Mouse (Mus musculus) layer of hippocampus, adult 2 months (tissue): ENCODE results near the gene Tbc1d10c. TPM values are rescaled to one million over a fixed set of nuclear protein-coding genes. Genes with fewer than 3 reads are reported as not detected.

Experiments used
- DNase-seq, 2 experiments: peaks; one replicate each; pipeline ENCODE4 v3.0.0; 2022; ENCODE audit warnings: low spot score in 2 of 2
- H3K27ac ChIP-seq: fragments of 200-600 bp; 2 replicates; pipeline ENCODE4 v1.8.1; 2022
- H3K4me3 ChIP-seq: fragments of 200-600 bp; 2 replicates; pipeline ENCODE4 v1.8.1; 2022; ENCODE audit warnings: mild to moderate bottlenecking
- CTCF ChIP-seq: fragments of 200-600 bp; conservative IDR thresholded peaks from 2 replicates; pipeline ENCODE4 v1.8.1; 2022; ENCODE audit warnings: antibody characterized with exemption, mild to moderate bottlenecking, moderate library complexity
- total RNA-seq, 2 experiments: library from RNA; stranded (reverse); gene quantifications; 2 replicates each; pipeline ENCODE4 v1.2.3; 2021

The Tbc1d10c gene
- total RNA-seq, 2 experiments from 2014 or later: 0.91 to 1.0 TPM

DNA sequence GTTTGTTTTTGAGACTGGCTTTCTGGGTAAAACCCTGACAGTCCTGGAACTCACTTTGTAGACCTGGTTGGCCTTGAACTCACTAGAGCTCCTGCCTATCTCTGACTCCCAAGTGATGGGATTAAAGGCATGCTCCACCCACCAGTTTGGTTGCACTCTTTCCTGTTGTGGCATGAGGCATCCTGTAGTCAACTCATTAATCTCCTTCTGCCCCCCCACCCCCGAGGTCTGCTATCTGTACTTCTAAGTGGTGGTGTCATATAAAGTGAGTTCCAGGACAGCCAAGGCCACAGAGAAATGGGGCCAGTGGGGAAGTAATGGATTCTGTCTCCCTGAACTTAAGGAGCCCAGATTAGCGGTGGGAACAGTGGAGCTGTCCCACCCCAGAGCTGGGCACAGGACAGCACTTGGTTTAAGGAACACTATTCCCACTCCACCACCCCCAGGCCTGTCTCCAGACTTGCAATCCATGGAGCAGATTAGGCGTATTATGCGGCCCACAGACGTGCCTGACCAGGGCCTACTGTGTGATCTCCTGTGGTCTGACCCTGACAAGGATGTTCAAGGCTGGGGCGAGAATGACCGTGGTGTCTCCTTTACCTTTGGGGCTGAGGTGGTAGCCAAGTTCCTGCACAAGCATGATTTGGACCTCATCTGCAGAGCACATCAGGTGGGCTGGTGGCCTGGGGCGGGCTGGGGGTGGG lies 3.1 kb upstream of the Tbc1d10c start:
- no peak for DNase-seq
- TF ChIP-seq CTCF: no peak
- H3K27ac ChIP-seq: no peak overlapping the region
- no peak overlapping the region for H3K4me3 ChIP-seq

DNA sequence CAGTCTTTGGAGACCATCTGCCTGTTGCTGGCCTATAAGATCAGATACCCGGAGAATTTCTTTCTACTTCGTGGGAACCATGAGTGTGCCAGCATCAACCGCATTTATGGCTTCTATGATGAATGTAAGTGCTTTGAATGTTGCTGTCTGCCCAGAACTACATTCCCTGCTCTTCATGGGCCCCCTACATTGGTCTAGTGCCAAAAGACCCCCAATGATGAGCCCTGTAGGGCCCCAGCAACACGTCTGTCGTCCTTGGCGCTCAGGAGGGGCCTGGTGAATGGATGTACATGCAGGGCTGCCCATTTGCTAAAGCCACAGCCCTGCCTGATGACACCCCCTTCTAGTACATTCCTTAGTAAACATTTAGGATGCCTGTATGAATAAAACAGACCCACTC lies 2.0 kb upstream of the Tbc1d10c start:
- DNase-seq: no peak
- peak overlapping the region; percentile 88 for H3K4me3 ChIP-seq
- peak overlapping the region; percentile 99 for H3K27ac ChIP-seq
- TF ChIP-seq CTCF: no peak

DNA sequence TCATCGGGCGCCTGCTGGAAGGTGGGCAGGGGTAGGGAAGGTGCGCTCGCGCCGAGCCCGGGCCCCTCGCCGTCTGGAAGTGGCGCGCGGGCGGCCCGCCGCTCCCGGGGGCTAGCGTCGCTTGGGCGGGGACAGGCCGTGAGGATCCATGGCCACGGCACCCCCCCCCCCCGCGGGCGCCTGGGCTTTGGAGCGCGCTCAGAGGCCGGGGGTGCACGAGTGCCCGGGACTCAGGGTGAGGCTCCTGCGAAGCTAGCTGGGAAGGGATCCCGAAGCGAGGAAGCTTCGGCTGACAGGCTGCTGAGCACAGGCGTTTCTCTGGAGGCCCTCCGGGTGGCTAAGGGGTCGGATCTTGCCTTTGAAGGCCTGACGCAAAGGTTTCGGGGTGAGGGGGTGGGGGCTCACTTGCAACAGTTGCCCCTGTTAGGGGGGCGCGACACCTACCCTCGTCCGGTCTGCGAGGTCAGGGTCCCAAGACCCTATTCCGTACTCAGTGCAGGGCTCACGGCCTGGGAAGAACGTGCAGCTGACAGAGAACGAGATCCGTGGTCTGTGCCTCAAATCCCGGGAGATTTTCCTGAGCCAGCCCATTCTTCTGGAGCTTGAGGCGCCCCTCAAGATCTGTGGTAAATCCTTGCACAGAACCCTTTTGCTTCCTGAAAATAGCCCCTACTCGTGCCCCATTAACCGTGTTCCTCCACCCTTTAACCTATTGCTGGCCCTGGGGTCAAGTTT lies 1.3 kb upstream of the Tbc1d10c start:
- no peak for DNase-seq
- no peak for TF ChIP-seq CTCF
- Histone ChIP-seq H3K27ac (peak overlapping the region; percentile 99), H3K4me3 (peak overlapping the region; percentile 88)

- peak within 1 kb of the TSS; percentile 88 for H3K4me3 ChIP-seq
- TF ChIP-seq CTCF: peak; percentile 86
- H3K27ac ChIP-seq: peak within 1 kb of the TSS; percentile 99
- DNase-seq: peak; percentile 92 to 96
Measured at GRCm38 (mm10) chr19:4191528-4192250, 605 bp upstream of the Tbc1d10c start, which contains the start of gene Ppp1ca. TSS of gene Ppp1ca (plus strand) at chr19:4192065.

DNA sequence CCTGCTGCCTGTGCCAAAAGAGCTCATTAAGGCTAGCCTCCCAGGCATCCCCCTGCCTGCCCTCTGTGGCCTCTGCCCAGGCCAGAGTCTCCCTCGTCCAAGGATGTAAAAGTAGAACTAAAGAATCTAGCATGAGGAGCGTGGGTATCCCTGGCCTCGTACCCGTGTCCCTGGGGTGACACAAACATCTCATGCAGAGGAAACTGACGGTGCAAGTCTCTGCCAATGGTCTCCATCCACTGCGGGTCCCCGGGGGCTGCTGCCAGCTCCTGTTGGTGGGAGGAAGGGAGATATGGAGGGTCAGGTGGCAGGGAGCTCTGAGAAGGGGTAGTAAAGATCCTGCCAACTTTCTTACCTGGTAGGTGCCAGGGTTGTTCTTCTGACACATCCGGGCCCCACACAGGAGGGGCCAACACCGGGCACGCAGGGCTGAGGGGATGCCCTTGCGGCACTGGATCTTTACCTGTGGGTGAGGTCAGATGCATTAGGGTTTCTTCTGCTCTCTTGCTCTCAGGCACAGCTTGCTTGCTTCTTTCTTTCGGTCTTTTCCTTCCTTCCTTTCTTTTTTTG lies 1.9 kb downstream of the Tbc1d10c start:
- no peak for TF ChIP-seq CTCF
- Histone ChIP-seq H3K4me3 (no peak overlapping the region), H3K27ac (no peak overlapping the region)
- DNase-seq: no peak

DNA sequence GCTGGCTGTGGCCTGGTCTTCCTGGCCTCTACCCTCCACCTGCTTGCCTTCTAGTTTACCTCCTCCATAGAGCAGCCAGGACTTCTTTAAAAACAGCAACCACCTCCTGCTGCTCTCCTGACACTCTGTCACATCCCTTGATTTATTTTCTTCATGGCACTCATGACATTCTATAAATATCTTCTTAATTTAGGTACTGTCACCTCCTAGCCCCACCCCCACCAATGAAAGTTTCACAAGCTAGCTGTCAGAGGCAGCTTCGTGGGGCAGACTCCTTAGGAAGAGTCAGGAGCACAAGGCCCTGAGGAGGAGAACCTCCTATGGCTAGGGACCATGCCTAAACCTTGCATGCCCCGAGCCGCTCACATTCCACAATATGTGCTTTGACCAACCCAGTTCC lies 3.8 kb downstream of the Tbc1d10c start:
- TF ChIP-seq CTCF: no peak
- H3K27ac ChIP-seq: no peak overlapping the region
- DNase-seq: no peak
- no peak overlapping the region for H3K4me3 ChIP-seq

- TF ChIP-seq CTCF: no peak
- no peak for DNase-seq
- Histone ChIP-seq H3K4me3 (no peak overlapping the region), H3K27ac (peak overlapping the region; percentile 86; the same call in 1 of the 2 replicates)
Measured at GRCm38 (mm10) chr19:4184976-4185975, 5.8 kb downstream of the Tbc1d10c start.

GRCm38 (mm10) chr19:4183689-4184088 lies 7.4 kb downstream of the Tbc1d10c start:
- peak overlapping the region; percentile 86 for H3K27ac ChIP-seq
- DNase-seq: no peak
- no peak overlapping the region for H3K4me3 ChIP-seq
- TF ChIP-seq CTCF: no peak

GRCm38 (mm10) chr19:4181892-4182291 lies 9.2 kb downstream of the Tbc1d10c start:
- no peak overlapping the region for H3K4me3 ChIP-seq
- H3K27ac ChIP-seq: peak overlapping the region; percentile 86
- TF ChIP-seq CTCF: no peak
- DNase-seq: peak; percentile 68 to 77

- TF ChIP-seq CTCF: no peak
- no peak overlapping the region for H3K4me3 ChIP-seq
- H3K27ac ChIP-seq: no peak overlapping the region
- DNase-seq: no peak
Measured at GRCm38 (mm10) chr19:4180411-4180810, 10.7 kb downstream of the Tbc1d10c start.

GRCm38 (mm10) chr19:4175368-4175947 lies 15.6 kb downstream of the Tbc1d10c start, which contains the start of gene Carns1:
TSS of gene Carns1 (minus strand) at chr19:4175479.
- Histone ChIP-seq H3K27ac (peak within 1 kb of the TSS; percentile 77), H3K4me3 (peak within 1 kb of the TSS; percentile 7; the same call in 1 of the 2 replicates)
- TF ChIP-seq CTCF: no peak
- DNase-seq: no peak

- no peak for DNase-seq
- no peak overlapping the region for H3K27ac ChIP-seq
- TF ChIP-seq CTCF: peak; percentile 30
- H3K4me3 ChIP-seq: no peak overlapping the region
Measured at GRCm38 (mm10) chr19:4172925-4173324, 18.2 kb downstream of the Tbc1d10c start.
